ENCODE assay signal across 36 mouse cellular contexts in the genomic region with DNA sequence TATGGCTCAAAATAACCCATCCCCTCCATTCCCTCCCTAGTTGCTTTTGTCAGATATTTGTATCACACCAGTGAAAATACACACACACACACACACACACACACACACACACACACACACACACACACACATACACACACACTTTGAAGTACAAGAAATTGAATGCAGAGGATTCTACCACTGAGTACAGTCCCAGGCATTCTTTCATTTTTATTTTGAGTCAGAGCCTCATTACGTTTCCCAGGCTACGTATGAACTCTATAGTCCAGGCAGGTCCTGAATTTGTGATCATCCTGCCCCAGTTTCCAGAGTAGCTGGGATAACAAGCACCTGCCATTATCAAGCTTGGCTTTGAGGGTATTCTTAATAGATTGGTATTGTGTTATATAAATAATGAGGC. TPM values are rescaled to one million over a fixed set of nuclear protein-coding genes. Genes with fewer than 3 reads are reported as not detected.
DNase-seq lines count a peak whose midpoint lies in the region; ATAC-seq and TF ChIP-seq lines count a peak whose summit lies in the region.
"Had no signal": no experiment of that assay in that cellular context is flagged by ENCODE, and none has a peak within 500 bp of the region (broad histone marks: within the 10 kb centered on the region; RNA-seq: fewer than 3 reads in every experiment).

No protein-coding gene starts in this region.

- H3K27me3 ChIP-seq in forebrain, embryonic 11.5 days (ENCODE audit: control insufficient read depth, insufficient read depth, low read length) = no peaks in the 10 kb centered on the region
- no peaks in the 10 kb centered on the region for H3K27me3 ChIP-seq in forebrain, embryonic 15.5 days
- H3K27me3 ChIP-seq in heart, embryonic 13.5 days (replicated peaks) = no peaks in the 10 kb centered on the region
- H3K27me3 ChIP-seq in lung, embryonic 16.5 days (ENCODE audit: control insufficient read depth, insufficient read depth, low read depth, low read length) = no peaks in the 10 kb centered on the region
- H3K27me3 ChIP-seq in lung, postnatal 0 days (replicated peaks; ENCODE audit: insufficient read depth, low read length) = no peaks in the 10 kb centered on the region
- H3K27me3 ChIP-seq in CH12.LX (replicated peaks) = no peaks in the 10 kb centered on the region
- H3K27me3 ChIP-seq: embryonic facial prominence, embryonic 12.5 days; limb, embryonic 15.5 days; liver, embryonic 13.5 days; neural tube, embryonic 15.5 days had no signal

- no peaks in the 10 kb centered on the region for H3K4me1 ChIP-seq in forebrain, embryonic 11.5 days (replicated peaks; ENCODE audit: control insufficient read depth, insufficient read depth, low read length)
- H3K4me1 ChIP-seq in forebrain, embryonic 15.5 days = peaks cover 5% of the 10 kb centered on the region; the same call in 1 of the 2 replicates
- H3K4me1 ChIP-seq in heart, embryonic 13.5 days = peaks cover 34% of the 10 kb centered on the region
- H3K4me1 ChIP-seq in lung, embryonic 16.5 days (replicated peaks; ENCODE audit: control insufficient read depth, insufficient read depth, low read length) = peaks cover 5% of the 10 kb centered on the region; the same call in 1 of the 2 replicates
- no peaks in the 10 kb centered on the region for H3K4me1 ChIP-seq in lung, postnatal 0 days (ENCODE audit: insufficient read depth, low read depth, low read length)
- peaks cover 15 to 17% of the 10 kb centered on the region in 2 experiments for H3K4me1 ChIP-seq in CH12.LX (ENCODE audit: control insufficient read depth in 1 of 2, insufficient read depth in 2 of 2)
- H3K4me1 ChIP-seq: embryonic facial prominence, embryonic 12.5 days; limb, embryonic 15.5 days; liver, embryonic 13.5 days had no signal

- no peak overlapping the region for H3K4me3 ChIP-seq in forebrain, embryonic 11.5 days (ENCODE audit: low read depth, low read length)
- no peak overlapping the region for H3K4me3 ChIP-seq in forebrain, embryonic 15.5 days
- H3K4me3 ChIP-seq in heart, embryonic 13.5 days = no peak overlapping the region
- H3K4me3 ChIP-seq in lung, embryonic 16.5 days (ENCODE audit: low read length) = no peak overlapping the region
- no peak overlapping the region for H3K4me3 ChIP-seq in lung, postnatal 0 days (ENCODE audit: low read depth, low read length)
- H3K4me3 ChIP-seq in CH12.LX (replicated peaks in 1 of 3; ENCODE audit: low read depth in 2 of 3, low read length in 2 of 3, poor library complexity in 1 of 3) = no peak overlapping the region
- H3K4me3 ChIP-seq: embryonic facial prominence, embryonic 12.5 days; limb, embryonic 10.5 days; limb, embryonic 15.5 days; liver, embryonic 13.5 days; neural tube, embryonic 15.5 days had no signal

- 66% methylated on average over 2 of the region's 2 CpGs for WGBS in forebrain, embryonic 11.5 days
- WGBS in forebrain, embryonic 15.5 days = 47% methylated on average over 2 of the region's 2 CpGs
- 74% methylated on average over 2 of the region's 2 CpGs for WGBS in heart, embryonic 13.5 days
- 87% methylated on average over 2 of the region's 2 CpGs for WGBS in lung, embryonic 16.5 days
- WGBS in lung, postnatal 0 days = 76% methylated on average over 2 of the region's 2 CpGs

- H3K27ac ChIP-seq in forebrain, embryonic 11.5 days (ENCODE audit: low read depth, low read length) = no peak overlapping the region
- no peak overlapping the region for H3K27ac ChIP-seq in forebrain, embryonic 15.5 days (replicated peaks)
- peak overlapping the region; percentile 48 for H3K27ac ChIP-seq in heart, embryonic 13.5 days (replicated peaks)
- peak overlapping the region; percentile 55; the same call in 1 of the 2 replicates for H3K27ac ChIP-seq in lung, embryonic 16.5 days (ENCODE audit: low read length)
- H3K27ac ChIP-seq in lung, postnatal 0 days (ENCODE audit: low read length) = no peak overlapping the region
- no peak overlapping the region for H3K27ac ChIP-seq in CH12.LX (ENCODE audit: insufficient read depth, low read depth)
- H3K27ac ChIP-seq: embryonic facial prominence, embryonic 12.5 days; limb, embryonic 10.5 days; limb, embryonic 15.5 days; liver, embryonic 13.5 days; neural tube, embryonic 15.5 days; stomach, postnatal 0 days had no signal

- no peak for TF ChIP-seq EP300 in lung, postnatal 0 days (IDR thresholded peaks at IDR 0.05)
- TF ChIP-seq EP300 in CH12.LX (IDR thresholded peaks at IDR 0.05; ENCODE audit: low read length) = no peak

- no peaks in the 10 kb centered on the region for H3K9me3 ChIP-seq in forebrain, embryonic 11.5 days (ENCODE audit: control insufficient read depth, low read length)
- H3K9me3 ChIP-seq in forebrain, embryonic 15.5 days = no peaks in the 10 kb centered on the region
- no peaks in the 10 kb centered on the region for H3K9me3 ChIP-seq in heart, embryonic 13.5 days
- H3K9me3 ChIP-seq in lung, embryonic 16.5 days (ENCODE audit: control insufficient read depth, low read length) = no peaks in the 10 kb centered on the region
- H3K9me3 ChIP-seq in lung, postnatal 0 days (ENCODE audit: low read length) = no peaks in the 10 kb centered on the region
- no peaks in the 10 kb centered on the region for H3K9me3 ChIP-seq in CH12.LX (replicated peaks; ENCODE audit: low read length)
- H3K9me3 ChIP-seq: embryonic facial prominence, embryonic 12.5 days; G1E; limb, embryonic 10.5 days; limb, embryonic 15.5 days; liver, embryonic 13.5 days; neural tube, embryonic 15.5 days had no signal

- DNase-seq in forebrain, embryonic 11.5 days (ENCODE audit: low spot score) = no peak
- no peak for DNase-seq in heart, adult 9 months (ENCODE audit: low spot score in 2 of 2)
- no peak for DNase-seq in lung, postnatal 0 days (ENCODE audit: low spot score)
- no peak for DNase-seq in CH12.LX (ENCODE audit: extremely low read depth)
- DNase-seq in kidney, postnatal 14 days = no peak
- DNase-seq: adrenal gland, adult 8-10 months; cerebellum, adult 11 months; cerebellum, adult 9-11 months; embryo, embryonic 11 days; kidney, postnatal 10 days; layer of hippocampus, adult 9-11 months; liver, embryonic 13.5 days; lung, postnatal 14 days; right cerebral cortex, postnatal 4 days; thymus, adult 18-20 months; thymus, postnatal 25 days had no signal

- peak; percentile 55; the same call in 1 of the 2 replicates for ATAC-seq in forebrain, embryonic 11.5 days (replicated peaks; ENCODE audit: low FRiP score)
- ATAC-seq in forebrain, embryonic 15.5 days (replicated peaks) = no peak
- ATAC-seq in heart, embryonic 13.5 days (ENCODE audit: extremely low read depth, insufficient number of reproducible peaks, low FRiP score, low TSS enrichment) = no peak
- peak; percentile 23; the same call in 1 of the 2 replicates for ATAC-seq in lung, embryonic 16.5 days (ENCODE audit: low read depth)
- ATAC-seq in lung, postnatal 0 days = no peak
- ATAC-seq: forebrain, embryonic 16.5 days; hindbrain, embryonic 16.5 days had no signal

- H3K9ac ChIP-seq in forebrain, embryonic 11.5 days (ENCODE audit: low read length) = no peak overlapping the region
- no peak overlapping the region for H3K9ac ChIP-seq in forebrain, embryonic 15.5 days (replicated peaks)
- no peak overlapping the region for H3K9ac ChIP-seq in heart, embryonic 13.5 days
- H3K9ac ChIP-seq in lung, embryonic 16.5 days (ENCODE audit: low read length) = no peak overlapping the region
- no peak overlapping the region for H3K9ac ChIP-seq in lung, postnatal 0 days (replicated peaks; ENCODE audit: low read depth)
- no peak overlapping the region for H3K9ac ChIP-seq in CH12.LX (ENCODE audit: insufficient read depth, low read depth)
- H3K9ac ChIP-seq: embryonic facial prominence, embryonic 12.5 days; limb, embryonic 15.5 days; liver, embryonic 13.5 days; neural tube, embryonic 15.5 days had no signal

- dilution Hi-C loops in CH12.LX (cut with MboI; ENCODE audit: extremely low pct_ligation_motif_present, extremely low pct_unique_long_range_greater_than_20kb, low sequenced_read_pairs) = no loop called here

- no peak for TF ChIP-seq POLR2A in CH12.LX (IDR thresholded peaks at IDR 0.05; ENCODE audit: low read depth, low read length)

- no peak for TF ChIP-seq RAD21 in CH12.LX (IDR thresholded peaks at IDR 0.05; ENCODE audit: low read depth, low read length)

- no peak overlapping the region for H3K4me2 ChIP-seq in forebrain, embryonic 11.5 days (ENCODE audit: low read depth, low read length, severe bottlenecking)
- no peak overlapping the region for H3K4me2 ChIP-seq in forebrain, embryonic 15.5 days (replicated peaks)
- no peak overlapping the region for H3K4me2 ChIP-seq in heart, embryonic 13.5 days
- no peak overlapping the region for H3K4me2 ChIP-seq in lung, embryonic 16.5 days (ENCODE audit: low read depth, low read length)
- no peak overlapping the region for H3K4me2 ChIP-seq in lung, postnatal 0 days (replicated peaks; ENCODE audit: low read depth, low read length)
- H3K4me2 ChIP-seq in CH12.LX (ENCODE audit: insufficient read depth, low read depth, poor library complexity, severe bottlenecking) = no peak overlapping the region
- H3K4me2 ChIP-seq: embryonic facial prominence, embryonic 12.5 days; heart, embryonic 11.5 days; limb, embryonic 15.5 days; liver, embryonic 13.5 days; neural tube, embryonic 15.5 days had no signal

- in situ Hi-C loops in CH12.LX (cut with MboI; ENCODE audit: low pct_ligation_motif_present, low pct_unique_long_range_greater_than_20kb, low sequenced_read_pairs) = no loop called here

- H3K36me3 ChIP-seq in forebrain, embryonic 11.5 days (ENCODE audit: control insufficient read depth, insufficient read depth, low read length) = no peaks in the 10 kb centered on the region
- no peaks in the 10 kb centered on the region for H3K36me3 ChIP-seq in forebrain, embryonic 15.5 days
- H3K36me3 ChIP-seq in heart, embryonic 13.5 days = no peaks in the 10 kb centered on the region
- no peaks in the 10 kb centered on the region for H3K36me3 ChIP-seq in lung, embryonic 16.5 days (ENCODE audit: control insufficient read depth, insufficient read depth, low read length)
- no peaks in the 10 kb centered on the region for H3K36me3 ChIP-seq in lung, postnatal 0 days (ENCODE audit: insufficient read depth, low read length)
- H3K36me3 ChIP-seq in CH12.LX (replicated peaks in 1 of 2; ENCODE audit: control insufficient read depth in 1 of 2, insufficient read depth in 1 of 2, low read length in 1 of 2) = no peaks in the 10 kb centered on the region
- H3K36me3 ChIP-seq: embryonic facial prominence, embryonic 12.5 days; G1E; limb, embryonic 10.5 days; limb, embryonic 15.5 days; liver, embryonic 13.5 days; neural tube, embryonic 15.5 days had no signal

- no peaks in the 10 kb centered on the region for H3K79me2 ChIP-seq in CH12.LX (replicated peaks; ENCODE audit: control insufficient read depth, extremely low read depth, insufficient read depth, poor library complexity, severe bottlenecking)

- no peak for TF ChIP-seq CTCF in lung, postnatal 0 days (IDR thresholded peaks at IDR 0.05)
- TF ChIP-seq CTCF in CH12.LX (conservative IDR thresholded peaks at IDR 0.05 in 1 of 2, IDR thresholded peaks at IDR 0.05 in 1 of 2; ENCODE audit: low read depth in 2 of 2, low read length in 2 of 2) = no peak

RNA-seq across cellular contexts. Expression of a gene that starts 17.4 kb away (rescaled TPM):
- polyA plus RNA-seq in forebrain, embryonic 11.5 days (2014; fragmentation: Nextera tagmentation; extraction: Ambion mirVana) = not detected in 2 replicates
- polyA plus RNA-seq in forebrain, embryonic 15.5 days (2015; fragmentation: Nextera tagmentation; extraction: Ambion mirVana) = not detected in 2 replicates
- polyA plus RNA-seq in heart, embryonic 13.5 days (2015; fragmentation: Nextera tagmentation; extraction: Ambion mirVana) = 0.25 and 0.47 TPM in 2 replicates
- polyA plus RNA-seq in lung, embryonic 16.5 days (2015; fragmentation: Nextera tagmentation; extraction: Ambion mirVana) = not detected in 2 replicates
- polyA plus RNA-seq in lung, postnatal 0 days (2015; fragmentation: Nextera tagmentation; extraction: Ambion mirVana) = 0.37 and 41.3 TPM in 2 replicates
- total RNA-seq in CH12.LX (2012; rRNA removed) (0.42 and 3.4 TPM in 2 replicates), CH12.LX (2014; rRNA removed) (0.32 and 0.34 TPM in 2 replicates)
- not detected in 2 replicates for polyA plus RNA-seq in CH12.LX (2012; ENCODE audit: insufficient read length, low read depth)
- total RNA-seq: adrenal gland, adult 8-10 months; adrenal gland, postnatal 4 days; gastrocnemius, adult 8-10 months; gastrocnemius, postnatal 4 days; left cerebral cortex, postnatal 10 days had no signal
- polyA plus RNA-seq: C2C12; forebrain, embryonic 16.5 days; G1E; hindbrain, embryonic 11.5 days; hindbrain, embryonic 16.5 days; limb, embryonic 10.5 days; limb, embryonic 15.5 days; neural tube, embryonic 15.5 days; spleen, adult 2 months had no signal

RNA-seq across cellular contexts. Expression of a gene that starts 38.4 kb away (rescaled TPM):
- polyA plus RNA-seq in forebrain, embryonic 11.5 days (2014; fragmentation: Nextera tagmentation; extraction: Ambion mirVana) = not detected in 2 replicates
- not detected in 2 replicates for polyA plus RNA-seq in forebrain, embryonic 15.5 days (2015; fragmentation: Nextera tagmentation; extraction: Ambion mirVana)
- not detected in 2 replicates for polyA plus RNA-seq in heart, embryonic 13.5 days (2015; fragmentation: Nextera tagmentation; extraction: Ambion mirVana)
- not detected in 2 replicates for polyA plus RNA-seq in lung, embryonic 16.5 days (2015; fragmentation: Nextera tagmentation; extraction: Ambion mirVana)
- 0.16 TPM in 1 of 2 replicates, not detected in the other for polyA plus RNA-seq in lung, postnatal 0 days (2015; fragmentation: Nextera tagmentation; extraction: Ambion mirVana)
- total RNA-seq in CH12.LX (2012; rRNA removed) = not detected in 2 replicates
- total RNA-seq in CH12.LX (2014; rRNA removed) = not detected in 2 replicates
- not detected in 2 replicates for polyA plus RNA-seq in CH12.LX (2012; ENCODE audit: insufficient read length, low read depth)
- total RNA-seq: adrenal gland, adult 8-10 months; adrenal gland, postnatal 4 days; gastrocnemius, adult 8-10 months; gastrocnemius, postnatal 4 days; left cerebral cortex, postnatal 10 days had no signal
- polyA plus RNA-seq: C2C12; embryonic facial prominence, embryonic 12.5 days; forebrain, embryonic 16.5 days; G1E; hindbrain, embryonic 11.5 days; hindbrain, embryonic 16.5 days; intestine, embryonic 14.5 days; limb, embryonic 10.5 days; limb, embryonic 15.5 days; liver, embryonic 13.5 days; neural tube, embryonic 15.5 days; spleen, adult 2 months; stomach, postnatal 0 days had no signal

RNA-seq across cellular contexts. Expression of a gene that starts 40.0 kb away (rescaled TPM):
- not detected in 2 replicates for polyA plus RNA-seq in forebrain, embryonic 11.5 days (2014; fragmentation: Nextera tagmentation; extraction: Ambion mirVana)
- not detected in 2 replicates for polyA plus RNA-seq in forebrain, embryonic 15.5 days (2015; fragmentation: Nextera tagmentation; extraction: Ambion mirVana)
- not detected in 2 replicates for polyA plus RNA-seq in heart, embryonic 13.5 days (2015; fragmentation: Nextera tagmentation; extraction: Ambion mirVana)
- not detected in 2 replicates for polyA plus RNA-seq in lung, embryonic 16.5 days (2015; fragmentation: Nextera tagmentation; extraction: Ambion mirVana)
- not detected in 2 replicates for polyA plus RNA-seq in lung, postnatal 0 days (2015; fragmentation: Nextera tagmentation; extraction: Ambion mirVana)
- total RNA-seq in CH12.LX (2012; rRNA removed) (not detected in 2 replicates), CH12.LX (2014; rRNA removed) (not detected in 2 replicates)
- not detected in 2 replicates for polyA plus RNA-seq in CH12.LX (2012; ENCODE audit: insufficient read length, low read depth)
- total RNA-seq: adrenal gland, adult 8-10 months; adrenal gland, postnatal 4 days; G1E; gastrocnemius, adult 8-10 months; gastrocnemius, postnatal 4 days; left cerebral cortex, postnatal 10 days had no signal
- polyA plus RNA-seq: C2C12; embryonic facial prominence, embryonic 12.5 days; forebrain, embryonic 16.5 days; G1E; heart, embryonic 11.5 days; hindbrain, embryonic 11.5 days; hindbrain, embryonic 16.5 days; intestine, embryonic 14.5 days; limb, embryonic 10.5 days; limb, embryonic 15.5 days; liver, embryonic 13.5 days; neural tube, embryonic 15.5 days; spleen, adult 2 months; stomach, postnatal 0 days had no signal

RNA-seq across cellular contexts. Expression of a gene that starts 54.4 kb away (rescaled TPM):
- not detected in 2 replicates for polyA plus RNA-seq in forebrain, embryonic 11.5 days (2014; fragmentation: Nextera tagmentation; extraction: Ambion mirVana)
- polyA plus RNA-seq in forebrain, embryonic 15.5 days (2015; fragmentation: Nextera tagmentation; extraction: Ambion mirVana) = not detected in 2 replicates
- polyA plus RNA-seq in heart, embryonic 13.5 days (2015; fragmentation: Nextera tagmentation; extraction: Ambion mirVana) = not detected in 2 replicates
- polyA plus RNA-seq in lung, embryonic 16.5 days (2015; fragmentation: Nextera tagmentation; extraction: Ambion mirVana) = not detected in 2 replicates
- polyA plus RNA-seq in lung, postnatal 0 days (2015; fragmentation: Nextera tagmentation; extraction: Ambion mirVana) = 0.45 and 1.0 TPM in 2 replicates
- total RNA-seq in CH12.LX (2012; rRNA removed) (not detected in 2 replicates), CH12.LX (2014; rRNA removed) (not detected in 2 replicates)
- polyA plus RNA-seq in CH12.LX (2012; ENCODE audit: insufficient read length, low read depth) = not detected in 2 replicates
- total RNA-seq: adrenal gland, adult 8-10 months; adrenal gland, postnatal 4 days; gastrocnemius, adult 8-10 months; gastrocnemius, postnatal 4 days; left cerebral cortex, postnatal 10 days had no signal
- polyA plus RNA-seq: C2C12; embryonic facial prominence, embryonic 12.5 days; forebrain, embryonic 16.5 days; G1E; heart, embryonic 11.5 days; hindbrain, embryonic 11.5 days; hindbrain, embryonic 16.5 days; intestine, embryonic 14.5 days; limb, embryonic 10.5 days; limb, embryonic 15.5 days; liver, embryonic 13.5 days; neural tube, embryonic 15.5 days; spleen, adult 2 months; stomach, postnatal 0 days had no signal

RNA-seq across cellular contexts. Expression of a gene that starts 56.9 kb away (rescaled TPM):
- not detected in 2 replicates for polyA plus RNA-seq in forebrain, embryonic 11.5 days (2014; fragmentation: Nextera tagmentation; extraction: Ambion mirVana)
- not detected in 2 replicates for polyA plus RNA-seq in forebrain, embryonic 15.5 days (2015; fragmentation: Nextera tagmentation; extraction: Ambion mirVana)
- not detected in 2 replicates for polyA plus RNA-seq in heart, embryonic 13.5 days (2015; fragmentation: Nextera tagmentation; extraction: Ambion mirVana)
- polyA plus RNA-seq in lung, embryonic 16.5 days (2015; fragmentation: Nextera tagmentation; extraction: Ambion mirVana) = not detected in 2 replicates
- polyA plus RNA-seq in lung, postnatal 0 days (2015; fragmentation: Nextera tagmentation; extraction: Ambion mirVana) = not detected in 2 replicates
- total RNA-seq in CH12.LX (2012; rRNA removed) = not detected in 2 replicates
- total RNA-seq in CH12.LX (2014; rRNA removed) = not detected in 2 replicates
- not detected in 2 replicates for polyA plus RNA-seq in CH12.LX (2012; ENCODE audit: insufficient read length, low read depth)
- total RNA-seq: adrenal gland, adult 8-10 months; adrenal gland, postnatal 4 days; G1E; gastrocnemius, adult 8-10 months; gastrocnemius, postnatal 4 days; left cerebral cortex, postnatal 10 days had no signal
- polyA plus RNA-seq: C2C12; embryonic facial prominence, embryonic 12.5 days; forebrain, embryonic 16.5 days; G1E; heart, embryonic 11.5 days; hindbrain, embryonic 11.5 days; hindbrain, embryonic 16.5 days; intestine, embryonic 14.5 days; limb, embryonic 10.5 days; limb, embryonic 15.5 days; liver, embryonic 13.5 days; neural tube, embryonic 15.5 days; spleen, adult 2 months; stomach, postnatal 0 days had no signal

Comparison
In these comparisons a context has a peak if more than half of its experiments do, and no peak if none do; other contexts are left out.
1. ATAC-seq: peak in forebrain, embryonic 11.5 days (single experiment) and lung, embryonic 16.5 days (single experiment); none in forebrain, embryonic 15.5 days (single experiment), heart, embryonic 13.5 days (single experiment) and lung, postnatal 0 days (single experiment).
2. H3K27ac ChIP-seq: peak in heart, embryonic 13.5 days (single experiment) and lung, embryonic 16.5 days (single experiment); none in forebrain, embryonic 11.5 days (single experiment), forebrain, embryonic 15.5 days (single experiment), lung, postnatal 0 days (single experiment) and CH12.LX (single experiment).